Mouse (Mus musculus) erythroblast, embryonic 14.5 days (primary cell): ENCODE results near the gene Thap4.

Source experiments
- GATA1 ChIP-seq: IDR thresholded peaks from 2 replicates; pipeline ENCODE4 v1.6.1; 2012; ENCODE audit warnings: low read length, inconsistent platforms, mixed read lengths
- TAL1 ChIP-seq: IDR thresholded peaks from 3 replicates; pipeline ENCODE4 v1.6.1; 2012; ENCODE audit warnings: low read length, inconsistent platforms, mixed read lengths

DNA sequence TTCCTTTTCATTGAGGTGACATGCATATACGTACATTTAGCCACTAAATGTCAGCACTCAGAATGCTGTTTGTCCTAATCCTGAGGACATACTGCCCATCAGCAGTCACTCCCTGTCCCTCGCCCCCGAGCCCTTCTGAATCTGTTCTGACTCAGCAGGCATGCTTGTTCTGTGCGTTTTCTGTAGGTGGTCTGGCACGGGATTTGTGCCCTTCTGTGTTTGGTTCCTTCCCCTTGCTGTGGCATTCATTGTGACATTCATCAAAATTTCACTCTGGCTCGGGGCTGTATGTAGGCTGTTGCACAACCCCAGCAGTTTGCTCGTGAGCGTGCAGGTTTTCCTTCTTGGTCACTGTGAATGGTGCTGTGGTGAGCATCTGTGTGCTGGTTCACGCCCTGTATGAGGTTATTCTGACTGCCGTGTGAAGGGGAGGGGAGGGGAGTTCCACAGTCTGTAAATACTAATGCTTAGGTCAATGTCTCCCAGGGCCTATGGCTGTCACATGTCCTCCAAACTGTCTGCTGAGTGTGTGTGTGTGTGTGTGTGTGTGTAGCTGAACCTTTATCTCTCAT, 62.8 kb downstream of the Thap4 start:
- no peak for TF ChIP-seq TAL1
- no peak for TF ChIP-seq GATA1
